Mouse (Mus musculus): ENCODE measurements around the gene Nynrin. TPM values are rescaled to one million over a fixed set of nuclear protein-coding genes. Genes with fewer than 3 reads are reported as not detected.

The Nynrin gene
- total and polyA plus RNA-seq, 3 experiments = 3.5 to 6.8 (median 6.2) TPM

DNA sequence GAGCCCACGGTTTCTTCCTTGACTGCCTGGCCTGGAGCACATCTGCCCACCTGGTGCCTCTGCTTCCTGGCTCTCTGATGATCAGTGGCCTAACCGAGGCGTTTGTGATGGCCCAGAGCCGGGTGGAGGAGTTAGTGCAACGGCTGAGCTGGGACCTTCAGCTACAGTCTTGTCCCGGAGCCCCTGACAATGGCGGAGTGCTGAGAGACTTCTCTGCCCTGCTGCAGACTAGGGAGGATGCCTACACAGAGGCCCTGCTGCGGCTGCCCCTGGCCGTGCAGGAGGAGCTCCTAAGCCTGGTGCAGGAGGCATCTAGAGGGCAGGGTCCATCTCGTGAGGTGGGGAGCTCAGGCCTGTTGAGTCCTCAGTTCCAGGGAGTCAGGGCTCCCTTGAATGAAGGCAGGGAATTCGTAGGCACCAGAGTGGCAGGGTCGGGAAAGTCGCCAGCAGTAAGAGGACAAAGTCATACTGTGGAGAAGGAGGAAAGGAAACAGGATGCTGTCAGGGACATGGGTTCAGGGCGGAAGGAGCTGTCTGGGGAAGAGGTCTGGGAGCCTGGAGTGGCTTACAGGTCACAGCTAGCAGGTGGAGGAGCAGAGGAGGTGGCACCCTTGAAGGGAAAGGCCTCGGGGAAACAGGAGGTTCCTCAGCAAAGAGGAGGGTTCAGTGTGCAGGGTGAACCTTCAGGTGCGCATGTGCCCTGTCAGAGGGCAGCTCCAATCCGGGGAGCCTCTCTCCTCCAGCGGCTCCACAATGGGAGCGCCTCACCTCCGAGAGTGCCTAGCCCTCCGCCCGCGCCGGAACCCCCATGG, 33.0 kb downstream of the Nynrin start:
- H3K4me1 ChIP-seq (ENCODE audit: control insufficient read depth, insufficient read depth, low read length) = peaks cover 15% of the 10 kb centered on the region
- H3K4me3 ChIP-seq = peak overlapping the region; percentile 88
- DNase-seq = peak in 1 of 2 experiments; percentile 29
- H3K27ac ChIP-seq = peak overlapping the region; percentile 92
- no peaks in the 10 kb centered on the region for H3K27me3 ChIP-seq (ENCODE audit: control insufficient read depth, insufficient read depth, low read length)
- 62% methylated on average over 24 of the region's 24 CpGs for WGBS
- intact Hi-C loops (cut with DNase I) = loop anchor here (10.0 kb wide), 1 partner anchor 212 kb away; the partner anchor contains the start of genes Gmpr2 and Nedd8
- TF ChIP-seq CTCF (IDR thresholded peaks at IDR 0.05) = no peak
- no peak for TF ChIP-seq EP300 (IDR thresholded peaks at IDR 0.05; ENCODE audit: insufficient read depth, low read depth, low read length)
- no peak for TF ChIP-seq POLR2A (IDR thresholded peaks at IDR 0.05; ENCODE audit: insufficient read depth, low read depth, low read length)
- H3K36me3 ChIP-seq (ENCODE audit: control insufficient read depth, insufficient read depth, low read length) = peaks cover 17% of the 10 kb centered on the region
- H3K79me2 ChIP-seq (replicated peaks; ENCODE audit: control insufficient read depth, insufficient read depth, low read length) = 0 out of 2 replicates have a peak, but pooled peaks cover 1% of the 10 kb centered on the region
- H3K9ac ChIP-seq (ENCODE audit: low read depth, low read length) = 0 out of 2 replicates have a peak overlapping the region, but pooled peaks have one; percentile 6

DNA sequence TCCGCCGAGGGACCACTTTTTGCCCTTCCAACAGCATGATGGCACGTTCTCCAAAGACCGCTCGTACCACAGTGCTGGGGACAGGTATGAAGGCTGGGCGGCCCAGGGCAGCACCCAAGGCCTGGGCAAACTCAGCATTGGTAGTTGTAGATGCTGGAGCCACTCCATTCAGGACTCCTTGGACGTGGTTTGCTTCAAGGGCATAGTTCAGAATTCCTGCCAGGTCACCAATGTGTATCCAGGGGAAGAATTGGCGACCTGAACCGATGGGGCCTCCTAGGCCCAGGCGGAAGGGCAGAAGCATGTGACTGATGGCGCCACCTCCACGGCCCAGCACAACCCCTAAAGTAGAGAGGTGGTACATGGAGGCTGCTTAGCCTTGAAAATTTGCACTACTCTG, 43.9 kb downstream of the Nynrin start:
- TF ChIP-seq POLR2A (IDR thresholded peaks at IDR 0.05; ENCODE audit: insufficient read depth, low read depth, low read length) (0 out of 2 replicates have a peak, but pooled peaks have one; percentile 18), CTCF (IDR thresholded peaks at IDR 0.05) (no peak), EP300 (IDR thresholded peaks at IDR 0.05; ENCODE audit: insufficient read depth, low read depth, low read length) (no peak)

DNA sequence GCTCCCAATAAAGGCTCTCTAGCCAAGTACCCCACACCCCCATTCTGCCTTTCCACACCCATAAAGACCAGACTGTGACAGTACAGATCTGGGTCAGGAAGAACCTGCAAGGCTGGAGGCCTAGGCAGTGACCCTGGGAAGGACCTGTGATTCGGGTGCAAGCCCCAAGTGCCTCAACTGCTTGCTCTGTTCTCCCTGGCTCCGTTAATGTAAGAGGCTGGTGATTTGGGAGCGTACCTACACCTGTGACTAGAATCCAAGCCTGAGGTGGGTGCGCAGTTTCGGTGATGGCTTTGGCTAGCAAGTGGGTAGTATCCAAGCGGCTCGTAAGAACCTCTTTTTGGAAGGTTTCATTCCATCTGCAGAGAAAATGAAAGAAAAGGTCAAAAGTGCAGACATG, 45.1 kb downstream of the Nynrin start:
- no peak for DNase-seq
- no peak overlapping the region for H3K9ac ChIP-seq (ENCODE audit: low read depth, low read length)
- H3K4me3 ChIP-seq = no peak overlapping the region
- no peak overlapping the region; the same call in 1 of the 2 replicates for H3K27ac ChIP-seq
- no peaks in the 10 kb centered on the region for H3K79me2 ChIP-seq (replicated peaks; ENCODE audit: control insufficient read depth, insufficient read depth, low read length)
- H3K36me3 ChIP-seq (ENCODE audit: control insufficient read depth, insufficient read depth, low read length) = no peaks in the 10 kb centered on the region
- TF ChIP-seq POLR2A (IDR thresholded peaks at IDR 0.05; ENCODE audit: insufficient read depth, low read depth, low read length) (0 out of 2 replicates have a peak, but pooled peaks have one; percentile 28), CTCF (IDR thresholded peaks at IDR 0.05) (no peak)
- no peaks in the 10 kb centered on the region for H3K27me3 ChIP-seq (ENCODE audit: control insufficient read depth, insufficient read depth, low read length)
- H3K4me1 ChIP-seq (ENCODE audit: control insufficient read depth, insufficient read depth, low read length) = peaks cover 1% of the 10 kb centered on the region; the same call in 1 of the 2 replicates
- WGBS = 90% methylated on average over 7 of the region's 7 CpGs
- intact Hi-C loops (cut with DNase I) = no loop called here

More for the DNA sequence above, 43.9 kb downstream of the Nynrin start:
- peaks cover 1% of the 10 kb centered on the region; the same call in 1 of the 2 replicates for H3K4me1 ChIP-seq (ENCODE audit: control insufficient read depth, insufficient read depth, low read length)
- H3K79me2 ChIP-seq (replicated peaks; ENCODE audit: control insufficient read depth, insufficient read depth, low read length) = no peaks in the 10 kb centered on the region
- H3K36me3 ChIP-seq (ENCODE audit: control insufficient read depth, insufficient read depth, low read length) = peaks cover 3% of the 10 kb centered on the region; the same call in 1 of the 2 replicates
- intact Hi-C loops (cut with DNase I) = no loop called here
- 88% methylated on average over 12 of the region's 12 CpGs for WGBS
- H3K9ac ChIP-seq (ENCODE audit: low read depth, low read length) = no peak overlapping the region
- no peaks in the 10 kb centered on the region for H3K27me3 ChIP-seq (ENCODE audit: control insufficient read depth, insufficient read depth, low read length)
- DNase-seq = no peak
- H3K27ac ChIP-seq = no peak overlapping the region
- no peak overlapping the region for H3K4me3 ChIP-seq

DNA sequence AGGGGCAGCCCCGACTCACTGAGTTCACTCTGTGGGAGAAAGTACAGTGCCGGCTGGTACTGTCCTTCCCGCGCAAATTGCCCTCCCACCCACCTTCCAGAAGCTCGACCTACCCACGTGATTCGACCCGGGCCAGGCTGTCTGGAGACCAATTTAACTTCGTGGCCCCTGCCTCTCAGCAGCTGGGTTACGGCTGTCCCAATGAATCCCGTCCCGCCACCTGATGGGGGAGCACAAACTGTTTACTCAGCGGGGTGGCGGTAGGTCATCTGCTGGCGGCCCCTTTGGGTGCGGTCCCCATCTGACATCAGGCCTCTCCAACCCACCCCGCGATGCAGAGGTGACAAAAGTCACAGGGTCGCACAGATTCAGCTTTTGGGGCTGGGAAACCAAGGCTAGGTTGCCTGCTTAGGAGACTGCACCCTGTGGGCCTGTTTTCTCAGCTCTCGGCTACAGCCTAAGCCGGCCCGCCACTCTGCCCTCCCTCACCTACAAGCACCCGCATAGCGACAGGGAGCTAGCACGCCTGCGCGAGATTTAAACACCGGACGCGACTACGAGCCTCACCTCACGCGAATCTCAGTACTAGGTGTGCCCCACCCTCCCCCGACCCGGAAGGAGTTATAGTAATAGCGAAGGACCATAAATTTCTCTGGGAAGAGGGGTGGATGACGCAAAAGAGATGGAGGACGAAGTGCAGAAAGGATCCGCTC, 46.0 kb downstream of the Nynrin start, which contains the start of gene Sdr39u1:
Gene Sdr39u1, minus strand, starts transcription at position 593 of the 713 bp plus-strand sequence.
- peak within 1 kb of the TSS; percentile 89 for H3K27ac ChIP-seq
- H3K27me3 ChIP-seq (ENCODE audit: control insufficient read depth, insufficient read depth, low read length) = no peaks in the 10 kb centered on the region
- TF ChIP-seq EP300 (IDR thresholded peaks at IDR 0.05; ENCODE audit: insufficient read depth, low read depth, low read length) (peak; percentile 52; the same call in 1 of the 2 replicates), CTCF (IDR thresholded peaks at IDR 0.05) (no peak), POLR2A (IDR thresholded peaks at IDR 0.05; ENCODE audit: insufficient read depth, low read depth, low read length) (peak; percentile 87)
- DNase-seq = peak; percentile 82 to 87
- peak within 1 kb of the TSS; percentile 62 for H3K4me3 ChIP-seq
- 2% methylated on average over 39 of the region's 39 CpGs for WGBS
- peaks cover 1% of the 10 kb centered on the region; the same call in 1 of the 2 replicates for H3K4me1 ChIP-seq (ENCODE audit: control insufficient read depth, insufficient read depth, low read length)
- H3K79me2 ChIP-seq (replicated peaks; ENCODE audit: control insufficient read depth, insufficient read depth, low read length) = no peaks in the 10 kb centered on the region
- intact Hi-C loops (cut with DNase I) = no loop called here
- H3K9ac ChIP-seq (ENCODE audit: low read depth, low read length) = peak within 1 kb of the TSS; percentile 87
- no peaks in the 10 kb centered on the region for H3K36me3 ChIP-seq (ENCODE audit: control insufficient read depth, insufficient read depth, low read length)

DNA sequence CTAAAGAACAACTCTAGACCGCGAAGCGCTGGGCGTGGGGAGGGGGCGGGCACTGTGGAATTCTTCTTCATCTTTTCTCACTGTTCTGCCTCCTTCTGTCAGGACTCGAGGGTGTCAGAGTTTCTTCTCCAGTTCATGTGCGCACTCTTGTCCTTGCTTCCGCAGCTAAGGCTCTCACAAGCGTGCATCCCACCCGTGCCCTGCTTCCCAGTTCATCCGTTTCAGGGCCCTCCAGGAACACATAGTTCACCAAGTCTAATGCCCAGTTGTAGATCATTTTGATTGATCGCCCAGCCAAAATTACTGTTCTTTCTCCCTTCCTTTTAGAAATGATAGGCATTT, 46.6 kb downstream of the Nynrin start:
- Histone ChIP-seq H3K79me2 (replicated peaks; ENCODE audit: control insufficient read depth, insufficient read depth, low read length) (no peaks in the 10 kb centered on the region), H3K27ac (peak overlapping the region; percentile 89), H3K4me1 (ENCODE audit: control insufficient read depth, insufficient read depth, low read length) (peaks cover 1% of the 10 kb centered on the region; the same call in 1 of the 2 replicates), H3K27me3 (ENCODE audit: control insufficient read depth, insufficient read depth, low read length) (no peaks in the 10 kb centered on the region), H3K36me3 (ENCODE audit: control insufficient read depth, insufficient read depth, low read length) (no peaks in the 10 kb centered on the region), H3K4me3 (peak overlapping the region; percentile 62), H3K9ac (ENCODE audit: low read depth, low read length) (peak overlapping the region; percentile 87)
- TF ChIP-seq EP300 (IDR thresholded peaks at IDR 0.05; ENCODE audit: insufficient read depth, low read depth, low read length) (no peak), POLR2A (IDR thresholded peaks at IDR 0.05; ENCODE audit: insufficient read depth, low read depth, low read length) (peak; percentile 1; the same call in 1 of the 2 replicates), CTCF (IDR thresholded peaks at IDR 0.05) (no peak)
- 5% methylated on average over 12 of the region's 12 CpGs for WGBS
- no peak for DNase-seq
- intact Hi-C loops (cut with DNase I) = no loop called here

Measured in heart, adult 2 months (tissue).